Mouse (Mus musculus): ENCODE measurements at regions not wholly inside any gene's neighbourhood (a gene's known extent, or its start where the extent isn't known, plus 50 kb on each side); places are given as distances from the start of the nearest gene placed in this dataset.

DNA sequence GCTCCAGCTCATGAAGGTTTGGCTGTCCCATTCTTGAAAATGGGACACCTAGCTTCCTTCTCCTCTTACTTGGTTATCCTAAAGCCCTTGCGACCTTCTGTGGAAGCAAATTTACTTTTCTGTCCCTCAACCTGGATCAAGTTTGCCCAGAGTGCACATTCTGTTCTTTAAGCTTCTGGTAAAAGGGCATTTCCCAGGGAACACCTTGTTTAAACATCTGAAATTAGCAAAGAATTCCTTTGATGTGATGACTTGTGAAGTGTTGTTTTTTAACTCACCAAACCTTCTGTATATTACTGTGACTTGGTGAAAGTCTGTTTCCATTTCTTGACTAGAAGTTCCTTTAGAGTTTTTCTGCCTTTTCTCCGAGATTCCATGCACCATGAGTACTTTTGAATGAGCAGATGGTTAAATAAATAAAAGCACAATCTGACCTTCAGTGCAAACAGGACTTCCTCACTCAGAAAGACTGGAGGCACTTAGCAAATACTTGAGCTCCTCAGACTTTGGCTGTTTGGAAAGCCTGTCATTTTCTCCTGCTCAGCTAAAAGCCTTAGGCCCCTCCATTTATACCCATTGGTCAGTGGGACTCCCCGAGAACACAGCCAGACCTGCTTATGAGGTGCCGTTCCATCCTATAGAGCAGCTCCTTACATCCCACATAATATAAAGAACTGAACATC is 69.3 kb upstream of the Rprm start:
- ATAC-seq (ENCODE audit: low FRiP score): no peak
- 79% methylated on average over 4 of the region's 4 CpGs for WGBS
- H3K9me3 ChIP-seq: no peaks in the 10 kb centered on the region

DNA sequence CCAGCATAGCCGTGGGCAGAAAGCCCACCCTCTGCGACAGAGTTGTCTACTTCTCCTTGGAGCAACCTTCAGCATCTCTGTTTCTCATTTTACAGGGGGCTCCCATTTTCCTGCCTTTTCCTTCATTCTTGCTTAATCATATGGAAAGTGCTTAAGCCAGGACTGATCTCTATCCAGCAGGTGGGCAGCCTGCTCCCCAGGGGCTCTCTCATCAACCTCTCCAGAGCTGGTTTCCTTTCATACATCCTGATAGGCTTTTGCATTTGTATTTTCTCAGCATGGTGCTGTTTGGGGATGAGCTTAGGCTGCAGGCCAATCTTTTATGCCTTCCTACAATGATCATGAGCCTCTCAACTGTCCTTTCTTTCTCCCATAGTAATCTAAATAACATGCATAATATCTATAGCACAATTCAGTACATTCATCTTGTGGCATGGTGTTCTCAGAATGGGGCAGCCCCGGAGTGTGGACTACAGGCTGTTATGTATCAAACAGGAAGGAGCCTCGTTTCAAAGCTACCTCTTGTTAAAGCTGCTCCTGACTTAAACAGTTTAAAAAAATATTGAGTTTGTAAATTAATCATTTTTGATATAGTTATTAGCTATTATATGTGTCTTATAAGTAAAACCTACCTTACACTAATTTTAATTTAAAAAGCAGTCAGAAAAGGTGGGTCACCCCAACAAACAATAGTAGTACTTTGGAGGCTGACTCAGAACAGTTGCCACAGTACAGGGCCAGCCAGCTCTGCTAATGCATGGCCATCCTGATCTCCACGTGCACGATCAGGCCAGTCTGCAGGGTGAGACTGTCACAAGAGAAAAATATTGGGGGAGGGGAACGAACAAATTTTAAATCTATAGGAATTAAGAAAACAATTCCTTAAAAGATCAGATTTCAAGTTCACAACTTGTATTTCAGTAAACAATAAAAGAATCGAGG is 73.6 kb upstream of the Rprm start:
- Histone ChIP-seq H3K9ac (no peak overlapping the region), H3K4me1 (replicated peaks) (0 out of 2 replicates have a peak, but pooled peaks cover 4% of the 10 kb centered on the region), H3K9me3 (no peaks in the 10 kb centered on the region), H3K27me3 (no peaks in the 10 kb centered on the region), H3K4me3 (no peak overlapping the region), H3K27ac (no peak overlapping the region), H3K36me3 (no peaks in the 10 kb centered on the region), H3K4me2 (no peak overlapping the region)
- no peak for ATAC-seq (ENCODE audit: low FRiP score)
- 46% methylated on average over 8 of the region's 8 CpGs for WGBS

More for the DNA sequence above, 69.3 kb upstream of the Rprm start:
- H3K27ac ChIP-seq: no peak overlapping the region
- H3K4me2 ChIP-seq: no peak overlapping the region
- H3K36me3 ChIP-seq: no peaks in the 10 kb centered on the region
- H3K27me3 ChIP-seq: no peaks in the 10 kb centered on the region
- H3K4me1 ChIP-seq (replicated peaks): 0 out of 2 replicates have a peak, but pooled peaks cover 4% of the 10 kb centered on the region
- H3K9ac ChIP-seq: no peak overlapping the region
- no peak overlapping the region for H3K4me3 ChIP-seq

DNA sequence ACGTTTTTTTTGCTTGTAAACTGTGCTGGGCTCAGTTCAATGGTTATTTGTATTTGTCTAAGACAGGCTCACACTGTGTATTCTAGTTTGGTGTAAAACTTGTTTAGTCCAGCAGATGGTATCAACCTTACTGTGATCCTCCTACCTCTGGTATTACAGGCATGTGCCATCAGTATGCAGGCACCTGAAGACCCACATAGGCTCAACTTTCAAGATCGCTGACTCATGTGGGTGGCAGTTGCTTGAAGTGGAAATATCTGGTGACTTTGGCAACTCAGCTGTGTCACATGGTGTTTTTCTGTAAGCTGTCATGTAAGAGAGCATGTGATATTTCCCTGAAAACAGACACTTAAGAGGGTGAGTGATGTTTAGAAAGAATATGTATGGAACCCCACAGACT is 92.2 kb upstream of the Rprm start:
- ATAC-seq (ENCODE audit: low FRiP score): no peak

DNA sequence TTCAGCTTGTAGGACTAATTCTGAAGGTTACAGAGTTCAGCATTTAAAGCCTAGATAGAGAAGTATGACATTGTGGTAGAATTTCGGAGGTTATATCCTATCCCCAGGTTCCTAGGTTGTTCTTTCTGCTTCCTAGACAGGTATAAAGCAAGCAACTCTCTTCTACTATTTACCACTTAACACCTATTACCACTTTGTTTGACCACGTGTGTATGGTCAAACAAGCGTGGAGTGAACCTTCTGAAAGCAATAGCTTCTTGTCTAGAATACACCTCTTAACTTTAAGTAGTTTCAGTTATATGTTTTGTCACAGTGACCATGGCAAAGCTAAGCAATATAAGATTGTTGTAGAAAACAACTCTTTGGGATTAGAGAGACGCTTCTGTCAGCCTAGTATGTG is 105.5 kb upstream of the Rprm start:
- no peak for ATAC-seq (ENCODE audit: low FRiP score)
- H3K4me1 ChIP-seq (replicated peaks): no peaks in the 10 kb centered on the region
- H3K9me3 ChIP-seq: no peaks in the 10 kb centered on the region
- no peak overlapping the region for H3K27ac ChIP-seq
- 90% methylated on average over 4 of the region's 4 CpGs for WGBS
- H3K9ac ChIP-seq: no peak overlapping the region
- no peaks in the 10 kb centered on the region for H3K36me3 ChIP-seq
- no peaks in the 10 kb centered on the region for H3K27me3 ChIP-seq
- no peak overlapping the region for H3K4me3 ChIP-seq
- H3K4me2 ChIP-seq: no peak overlapping the region

More for the DNA sequence above, 92.2 kb upstream of the Rprm start:
- no peak overlapping the region for H3K9ac ChIP-seq
- H3K4me3 ChIP-seq: no peak overlapping the region
- H3K9me3 ChIP-seq: no peaks in the 10 kb centered on the region
- WGBS: 93% methylated on average over 2 of the region's 2 CpGs
- no peaks in the 10 kb centered on the region for H3K36me3 ChIP-seq
- no peak overlapping the region for H3K27ac ChIP-seq
- no peak overlapping the region for H3K4me2 ChIP-seq
- no peaks in the 10 kb centered on the region for H3K27me3 ChIP-seq
- no peaks in the 10 kb centered on the region for H3K4me1 ChIP-seq (replicated peaks)

DNA sequence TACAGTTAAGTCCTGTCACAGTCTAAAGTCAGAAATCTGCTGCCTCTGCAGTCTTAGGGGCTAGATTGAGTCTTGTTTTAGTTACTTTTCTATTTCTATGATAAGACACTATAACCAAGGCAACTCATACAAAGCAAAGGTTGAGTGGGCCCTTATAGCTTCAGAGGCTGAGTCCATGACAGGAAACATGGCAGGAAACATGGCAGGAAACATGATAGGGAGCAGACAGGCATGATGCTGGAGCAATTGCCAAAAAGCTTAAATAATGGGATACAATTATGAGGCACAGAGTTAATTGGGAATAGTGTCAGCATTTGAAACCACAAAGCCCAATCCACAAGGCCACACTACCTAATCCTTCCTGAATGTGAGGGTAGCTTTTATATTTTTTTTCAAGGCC is 113.0 kb upstream of the Rprm start:
- no peak overlapping the region for H3K9ac ChIP-seq
- no peak overlapping the region for H3K27ac ChIP-seq
- no peaks in the 10 kb centered on the region for H3K27me3 ChIP-seq
- no peak for ATAC-seq (ENCODE audit: low FRiP score)
- no peak overlapping the region for H3K4me2 ChIP-seq
- no peaks in the 10 kb centered on the region for H3K36me3 ChIP-seq
- no peaks in the 10 kb centered on the region for H3K9me3 ChIP-seq
- H3K4me3 ChIP-seq: no peak overlapping the region
- no peaks in the 10 kb centered on the region for H3K4me1 ChIP-seq (replicated peaks)

DNA sequence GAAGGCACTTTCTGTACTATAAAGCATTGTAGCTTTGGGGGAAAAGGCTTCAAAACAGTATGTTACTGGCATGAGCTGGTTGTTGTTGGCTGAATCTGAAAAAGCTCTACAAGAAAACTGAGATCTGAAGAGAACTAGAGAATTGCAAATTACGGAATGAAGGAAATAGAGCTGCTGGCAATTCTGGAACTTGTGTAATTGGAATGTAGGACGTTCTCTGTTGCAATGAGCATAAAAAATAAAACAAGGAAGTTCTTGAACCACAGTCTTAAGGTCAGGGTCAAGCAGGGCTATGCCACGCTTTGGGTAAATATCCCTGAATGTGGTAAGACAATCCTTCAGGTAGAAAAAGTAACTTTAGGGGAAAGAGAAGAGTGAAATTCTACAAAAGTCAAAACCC is 130.2 kb upstream of the Rprm start:
- no peak overlapping the region for H3K9ac ChIP-seq
- no peaks in the 10 kb centered on the region for H3K27me3 ChIP-seq
- no peaks in the 10 kb centered on the region for H3K9me3 ChIP-seq
- H3K4me1 ChIP-seq (replicated peaks): no peaks in the 10 kb centered on the region
- no peaks in the 10 kb centered on the region for H3K36me3 ChIP-seq
- no peak overlapping the region for H3K27ac ChIP-seq
- no peak overlapping the region for H3K4me3 ChIP-seq
- 82% methylated on average over 3 of the region's 3 CpGs for WGBS
- no peak overlapping the region for H3K4me2 ChIP-seq
- no peak for ATAC-seq (ENCODE audit: low FRiP score)

DNA sequence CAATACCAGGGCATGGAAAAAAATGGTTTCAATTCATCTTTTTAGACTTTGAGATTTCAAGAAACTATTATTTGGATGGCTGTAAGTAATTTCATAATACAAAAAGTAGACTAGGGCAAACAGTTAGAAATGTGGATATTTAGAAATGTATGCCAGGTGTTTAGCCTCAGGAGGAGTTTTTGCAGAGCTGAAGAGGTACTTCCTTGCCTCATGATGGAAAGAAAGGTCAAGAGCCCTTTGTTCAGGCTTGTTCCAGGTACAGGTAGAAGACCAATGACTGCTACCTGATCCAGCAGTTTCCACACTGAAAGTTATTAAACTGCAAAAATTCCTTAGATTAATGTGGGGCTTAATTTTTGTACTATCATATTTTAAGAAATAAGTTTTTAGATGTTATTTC is 143.3 kb upstream of the Rprm start:
- H3K27ac ChIP-seq: no peak overlapping the region
- H3K9me3 ChIP-seq: no peaks in the 10 kb centered on the region
- H3K4me2 ChIP-seq: no peak overlapping the region
- no peaks in the 10 kb centered on the region for H3K27me3 ChIP-seq
- no peak for ATAC-seq (ENCODE audit: low FRiP score)
- H3K36me3 ChIP-seq: no peaks in the 10 kb centered on the region
- H3K9ac ChIP-seq: no peak overlapping the region
- no peak overlapping the region for H3K4me3 ChIP-seq
- no peaks in the 10 kb centered on the region for H3K4me1 ChIP-seq (replicated peaks)

DNA sequence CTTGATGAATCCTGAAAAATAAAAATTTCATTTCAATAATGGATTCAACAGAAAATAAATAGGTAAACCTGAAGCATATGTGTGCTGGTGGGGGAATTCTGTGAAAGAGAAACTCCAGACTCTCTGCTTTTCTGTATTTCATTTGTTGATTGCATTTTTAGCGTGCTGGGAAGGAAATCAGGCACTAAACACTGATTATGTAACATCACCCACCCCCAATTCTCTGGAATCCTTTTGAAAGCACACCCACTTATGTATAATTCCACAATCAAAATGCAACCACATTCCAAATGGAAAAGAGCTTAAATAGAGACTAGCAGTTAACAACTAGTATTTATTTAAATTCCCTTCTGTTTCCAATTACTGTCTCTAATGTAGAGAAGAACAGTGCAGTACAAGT is 143.7 kb upstream of the Rprm start:
- WGBS: 70% methylated on average over 1 of the region's 1 CpGs
- no peak overlapping the region for H3K4me3 ChIP-seq
- H3K36me3 ChIP-seq: no peaks in the 10 kb centered on the region
- no peaks in the 10 kb centered on the region for H3K9me3 ChIP-seq
- no peak for ATAC-seq (ENCODE audit: low FRiP score)
- H3K9ac ChIP-seq: no peak overlapping the region
- H3K4me2 ChIP-seq: no peak overlapping the region
- no peaks in the 10 kb centered on the region for H3K27me3 ChIP-seq
- no peak overlapping the region for H3K27ac ChIP-seq
- no peaks in the 10 kb centered on the region for H3K4me1 ChIP-seq (replicated peaks)

DNA sequence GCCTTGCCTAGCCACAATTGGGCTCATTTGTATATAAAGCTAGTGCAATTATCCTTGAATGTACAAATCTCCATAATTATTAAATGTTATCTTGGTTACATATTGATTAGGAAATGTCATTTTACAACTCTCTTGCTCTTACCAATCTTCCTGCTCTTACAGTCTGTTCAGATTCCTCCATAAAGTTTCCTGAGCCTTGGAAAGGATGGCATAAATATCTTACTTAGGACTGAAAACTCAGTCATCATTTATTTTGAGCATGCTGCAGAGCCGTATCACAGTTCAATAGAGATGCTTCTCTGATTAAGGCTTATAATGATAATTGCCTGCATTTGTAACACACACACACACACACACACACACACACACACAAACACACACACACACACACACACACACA is 151.4 kb upstream of the Rprm start:
- H3K27me3 ChIP-seq: no peaks in the 10 kb centered on the region
- no peak overlapping the region for H3K4me3 ChIP-seq
- no peak overlapping the region for H3K9ac ChIP-seq
- no peaks in the 10 kb centered on the region for H3K4me1 ChIP-seq (replicated peaks)
- no peaks in the 10 kb centered on the region for H3K9me3 ChIP-seq
- H3K27ac ChIP-seq: no peak overlapping the region
- no peak overlapping the region for H3K4me2 ChIP-seq
- no peak for ATAC-seq (ENCODE audit: low FRiP score)
- 86% methylated on average over 1 of the region's 1 CpGs for WGBS
- no peaks in the 10 kb centered on the region for H3K36me3 ChIP-seq

DNA sequence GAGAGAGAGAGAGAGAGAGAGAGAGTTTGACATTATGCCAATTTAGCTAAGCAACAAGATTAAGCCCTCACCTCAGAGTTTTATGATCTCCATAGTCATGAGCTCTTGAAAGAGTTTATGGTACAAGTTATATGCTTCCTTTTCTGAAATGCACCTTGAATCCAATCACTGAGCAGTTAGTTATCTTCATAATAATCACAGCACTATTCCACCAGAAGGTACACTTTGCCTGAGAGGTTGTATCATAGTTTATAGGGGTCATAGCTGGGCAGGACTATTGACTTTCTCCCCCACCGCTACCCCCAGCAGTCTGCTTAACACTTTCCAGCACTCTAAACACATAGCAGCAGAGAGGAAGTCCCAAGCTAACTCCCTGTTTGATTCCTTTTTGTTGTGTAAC is 151.8 kb upstream of the Rprm start:
- ATAC-seq (ENCODE audit: low FRiP score): no peak
- Histone ChIP-seq H3K9ac (no peak overlapping the region), H3K27ac (no peak overlapping the region), H3K36me3 (no peaks in the 10 kb centered on the region), H3K4me2 (no peak overlapping the region), H3K4me1 (replicated peaks) (no peaks in the 10 kb centered on the region), H3K27me3 (no peaks in the 10 kb centered on the region), H3K4me3 (no peak overlapping the region), H3K9me3 (no peaks in the 10 kb centered on the region)
- 84% methylated on average over 1 of the region's 1 CpGs for WGBS

DNA sequence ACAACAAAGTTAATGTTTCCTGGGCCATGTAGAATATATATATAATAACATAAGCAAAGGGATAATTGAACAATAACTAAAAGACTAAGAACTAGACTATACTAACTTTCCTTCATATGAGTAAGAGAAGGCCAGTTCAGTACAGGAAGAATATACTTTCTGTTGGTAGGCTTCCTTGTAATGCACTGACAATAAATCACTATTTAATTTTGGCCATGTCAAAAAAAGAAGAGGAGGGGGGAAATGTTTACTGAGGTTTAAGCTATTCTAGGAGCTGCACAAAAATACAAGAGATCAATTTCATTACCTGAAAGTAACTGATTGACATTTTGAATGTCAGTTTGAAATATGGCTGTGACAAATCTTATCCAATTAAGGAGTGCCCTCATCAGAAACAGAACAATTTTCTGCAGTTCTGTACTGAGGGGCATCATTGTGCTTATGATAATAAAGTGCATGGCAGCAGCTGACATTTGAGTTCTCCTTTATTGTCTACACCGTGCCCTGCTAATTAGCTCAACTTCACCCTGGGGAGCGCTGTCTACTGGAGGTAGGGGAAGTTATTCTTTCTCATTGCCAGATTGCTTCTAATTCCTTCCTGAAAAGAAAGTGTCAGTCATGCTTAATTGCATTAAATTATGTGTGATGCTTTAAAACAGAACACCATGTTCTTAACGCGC is 171.2 kb upstream of the Galnt13 start:
- ATAC-seq (ENCODE audit: low FRiP score): peak; percentile 97
- Histone ChIP-seq H3K4me1 (replicated peaks) (no peaks in the 10 kb centered on the region), H3K4me3 (no peak overlapping the region), H3K27me3 (no peaks in the 10 kb centered on the region), H3K36me3 (no peaks in the 10 kb centered on the region), H3K9ac (no peak overlapping the region), H3K27ac (no peak overlapping the region), H3K9me3 (peaks cover 4% of the 10 kb centered on the region; the same call in 1 of the 2 replicates), H3K4me2 (no peak overlapping the region)
- WGBS: 28% methylated on average over 4 of the region's 4 CpGs

DNA sequence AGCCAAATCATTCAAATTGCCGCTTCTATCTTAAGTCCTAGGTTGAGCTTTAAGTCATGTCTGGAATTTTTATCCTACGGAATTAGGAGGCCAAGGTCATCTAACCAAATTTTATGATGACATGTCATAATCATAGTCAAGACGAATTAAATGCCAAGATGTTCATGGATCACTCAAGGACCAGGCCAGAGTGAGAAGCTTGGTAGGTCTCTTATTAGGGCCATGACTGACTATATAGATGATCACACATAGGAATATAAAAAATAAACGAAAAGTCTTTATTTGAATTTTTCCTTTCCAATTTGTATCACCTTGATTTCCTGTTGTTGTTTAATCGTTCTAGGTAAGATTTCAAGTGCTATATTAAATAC is 170.7 kb upstream of the Galnt13 start:
- H3K36me3 ChIP-seq: no peaks in the 10 kb centered on the region
- no peak overlapping the region for H3K4me3 ChIP-seq
- peaks cover 4% of the 10 kb centered on the region; the same call in 1 of the 2 replicates for H3K9me3 ChIP-seq
- no peaks in the 10 kb centered on the region for H3K4me1 ChIP-seq (replicated peaks)
- ATAC-seq (ENCODE audit: low FRiP score): peak; percentile 66; the same call in 1 of the 2 replicates
- WGBS: 63% methylated on average over 5 of the region's 5 CpGs
- no peak overlapping the region for H3K4me2 ChIP-seq
- no peak overlapping the region for H3K9ac ChIP-seq
- H3K27ac ChIP-seq: no peak overlapping the region
- no peaks in the 10 kb centered on the region for H3K27me3 ChIP-seq

Measured in hindbrain, embryonic 13.5 days (tissue).